Mouse (Mus musculus): ENCODE data around the gene Cct3.
"Not testable (repeated sequence)": the region's sequence is repeated elsewhere in the genome, so short reads cannot be mapped to it uniquely, and the experiment has no call there.

The Cct3 gene

GRCm38 (mm10) chr3:88359584-88359983 lies 62.7 kb downstream of the Cct3 start:
- no peak for DNase-seq (ENCODE audit: inconsistent age in 2 of 2, low spot score in 1 of 2)

GRCm38 (mm10) chr3:88359989-88360388 lies 63.1 kb downstream of the Cct3 start:
- DNase-seq (ENCODE audit: inconsistent age in 2 of 2, low spot score in 1 of 2): no peak

GRCm38 (mm10) chr3:88361096-88361495 lies 64.2 kb downstream of the Cct3 start:
- DNase-seq (ENCODE audit: inconsistent age in 2 of 2, low spot score in 1 of 2): no peak

GRCm38 (mm10) chr3:88361612-88362313 lies 64.8 kb downstream of the Cct3 start:
- no peak for DNase-seq (ENCODE audit: inconsistent age in 2 of 2, low spot score in 1 of 2)

GRCm38 (mm10) chr3:88363700-88364099 lies 66.8 kb downstream of the Cct3 start:
- no peak for DNase-seq (ENCODE audit: inconsistent age in 2 of 2, low spot score in 1 of 2)

GRCm38 (mm10) chr3:88364337-88364736 lies 67.4 kb downstream of the Cct3 start, which contains the start of gene Paqr6:
Gene Paqr6, plus strand, starts transcription at chr3:88364584.
- DNase-seq (ENCODE audit: inconsistent age in 2 of 2, low spot score in 1 of 2): peak; percentile 60 to 76

GRCm38 (mm10) chr3:88365705-88366361 lies 68.9 kb downstream of the Cct3 start:
- DNase-seq (ENCODE audit: inconsistent age in 2 of 2, low spot score in 1 of 2): no peak

GRCm38 (mm10) chr3:88366830-88367428 lies 70.0 kb downstream of the Cct3 start:
- DNase-seq (ENCODE audit: inconsistent age in 2 of 2, low spot score in 1 of 2): peak; percentile 50 to 75

GRCm38 (mm10) chr3:88367517-88367916 lies 70.6 kb downstream of the Cct3 start:
- not testable (repeated sequence) for DNase-seq (ENCODE audit: inconsistent age in 2 of 2, low spot score in 1 of 2)

GRCm38 (mm10) chr3:88368511-88368910 lies 71.6 kb downstream of the Cct3 start:
- not testable (repeated sequence) for DNase-seq (ENCODE audit: inconsistent age in 2 of 2, low spot score in 1 of 2)

All from adrenal gland, adult (tissue).